Mouse (Mus musculus): ENCODE results near the gene Birc3.
"Not testable (repeated sequence)": the region's sequence is repeated elsewhere in the genome, so short reads cannot be mapped to it uniquely, and the experiment has no call there.

Birc3 gene

DNA sequence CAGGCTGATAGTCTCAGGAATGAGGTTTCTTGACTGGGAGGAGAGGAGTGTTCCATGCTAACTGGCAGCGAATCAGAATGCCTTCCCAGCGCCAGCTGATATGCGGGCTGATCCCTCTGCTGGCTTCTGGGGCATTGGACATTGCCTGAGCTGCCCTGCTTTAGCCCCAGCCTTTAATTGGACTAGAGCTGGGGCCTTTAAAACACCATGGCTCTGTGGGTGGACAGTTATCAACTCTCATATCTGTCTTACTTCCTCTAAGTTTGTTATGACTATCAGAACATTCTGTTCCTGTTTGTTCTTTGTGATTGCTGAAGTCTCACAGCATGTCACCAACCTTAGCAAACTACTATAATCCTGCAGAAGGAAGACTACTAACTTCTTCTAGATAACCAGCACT, 5.0 kb downstream of the Birc3 start:
- DNase-seq (ENCODE audit: low read depth, low spot score), result peak; percentile 58

- peak; percentile 46 for DNase-seq (ENCODE audit: low read depth, low spot score)
These were observed 6.0 kb downstream of the Birc3 start for GRCm38 (mm10) chr9:7866981-7867380.

- no peak for DNase-seq (ENCODE audit: low read depth, low spot score)
These were observed 12.0 kb downstream of the Birc3 start for GRCm38 (mm10) chr9:7860976-7861375.

DNA sequence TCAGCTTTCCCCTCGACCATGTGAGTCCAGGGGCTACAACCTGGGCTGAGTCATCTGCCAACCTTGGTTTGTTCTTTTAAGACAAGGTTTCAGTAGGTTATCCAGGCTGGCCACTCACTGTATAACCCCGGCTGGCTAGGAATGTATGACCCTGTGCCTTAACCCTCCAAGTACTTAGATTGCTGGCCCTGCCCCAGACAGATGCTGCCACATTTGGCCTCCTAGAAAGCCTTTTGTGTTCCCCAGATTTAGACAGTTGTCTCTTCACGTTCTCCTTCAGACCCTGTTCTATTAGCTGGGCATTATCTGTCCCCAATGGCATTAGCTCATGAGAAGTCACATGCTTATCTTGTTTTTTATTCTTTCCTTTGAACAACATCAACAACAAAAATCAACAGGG, 17.1 kb downstream of the Birc3 start:
- DNase-seq (ENCODE audit: low read depth, low spot score), result no peak

- peak; percentile 46 for DNase-seq (ENCODE audit: low read depth, low spot score)
These were observed 17.6 kb downstream of the Birc3 start for GRCm38 (mm10) chr9:7855374-7855773.

DNA sequence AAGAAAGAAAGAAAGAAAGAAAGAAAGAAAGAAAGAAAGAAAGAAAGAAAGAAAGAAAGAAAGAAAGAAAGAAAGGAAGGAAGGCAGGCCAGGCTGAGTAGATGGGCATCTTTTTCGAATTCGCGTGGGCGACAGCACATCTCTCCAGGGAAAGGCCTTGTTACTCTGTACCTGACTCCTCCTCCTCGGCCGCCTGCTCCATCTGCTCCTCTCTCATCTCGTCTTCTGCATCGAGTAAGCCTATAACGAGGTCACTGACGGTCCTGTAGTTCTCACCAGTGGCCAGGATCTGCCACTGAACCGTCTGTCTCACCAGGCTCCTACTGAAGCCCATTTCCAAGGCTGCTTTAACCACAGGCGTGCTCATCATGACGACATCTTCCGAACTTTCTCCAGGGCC, 18.8 kb downstream of the Birc3 start:
- DNase-seq (ENCODE audit: low read depth, low spot score), result not testable (repeated sequence)

DNA sequence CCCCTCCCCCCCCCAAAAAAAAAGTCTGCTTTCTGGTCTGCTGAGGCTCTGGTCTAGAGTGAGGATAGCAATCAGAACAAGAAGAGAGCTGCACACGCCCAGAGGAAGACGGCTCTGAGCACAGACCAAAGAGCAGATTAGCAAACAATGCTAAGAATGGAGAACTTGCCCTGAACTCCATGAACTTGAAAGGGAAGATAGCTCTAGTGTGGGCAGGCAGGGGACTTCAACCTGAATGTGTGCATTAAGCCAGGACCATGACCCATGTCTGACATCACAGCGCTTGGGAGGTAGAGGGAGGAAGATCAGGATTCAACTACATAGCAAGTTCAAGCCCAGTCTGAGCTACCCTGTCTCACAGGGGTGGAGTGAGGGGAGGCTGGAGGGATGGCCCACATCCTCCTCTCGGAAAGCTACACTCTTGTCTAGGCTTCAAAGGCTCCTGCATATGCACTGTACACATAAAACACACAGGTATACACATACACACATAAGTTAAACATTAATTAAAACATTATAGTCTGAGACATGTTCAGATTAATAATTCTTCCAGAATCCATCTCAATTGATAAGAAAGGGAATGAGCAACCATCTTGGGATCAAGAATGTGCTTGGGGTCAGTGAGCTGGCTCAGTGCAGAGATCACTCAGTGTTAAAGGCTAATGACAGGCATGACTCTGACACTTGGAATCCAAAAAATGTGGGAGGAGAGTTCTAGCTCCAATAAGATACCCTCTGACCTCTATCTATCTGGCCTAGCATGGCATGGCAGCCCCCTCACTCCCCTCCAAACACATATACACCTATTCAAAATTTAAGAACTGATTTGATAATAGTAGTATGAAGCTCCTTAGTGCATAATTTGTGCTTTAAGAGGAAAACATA, 20.4 kb downstream of the Birc3 start:
- no peak for DNase-seq (ENCODE audit: low read depth, low spot score)

DNA sequence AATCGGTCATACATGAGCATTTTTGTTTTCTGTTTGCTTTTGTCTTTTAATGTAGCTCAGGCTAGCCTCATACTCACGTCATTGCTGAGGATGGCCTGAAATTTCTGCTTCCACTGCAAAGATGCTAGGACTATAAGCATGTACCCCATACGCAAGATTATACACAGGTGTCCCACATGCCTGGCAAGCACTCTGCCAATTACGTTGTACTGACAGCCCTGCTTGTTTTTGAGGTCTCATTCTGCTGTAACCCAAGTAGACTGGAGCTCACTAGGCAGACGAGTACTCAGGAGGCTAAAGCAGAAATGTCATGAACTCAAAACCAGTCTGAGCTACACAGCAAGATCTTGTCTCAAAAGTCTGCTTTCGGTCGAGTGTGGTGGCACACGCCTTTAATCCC, 21.1 kb downstream of the Birc3 start:
- DNase-seq (ENCODE audit: low read depth, low spot score), result no peak

GRCm38 (mm10) chr9:7848191-7848590, 24.8 kb downstream of the Birc3 start:
- no peak for DNase-seq (ENCODE audit: low read depth, low spot score)

GRCm38 (mm10) chr9:7846667-7847199, 26.3 kb downstream of the Birc3 start:
- DNase-seq (ENCODE audit: low read depth, low spot score), result no peak

DNA sequence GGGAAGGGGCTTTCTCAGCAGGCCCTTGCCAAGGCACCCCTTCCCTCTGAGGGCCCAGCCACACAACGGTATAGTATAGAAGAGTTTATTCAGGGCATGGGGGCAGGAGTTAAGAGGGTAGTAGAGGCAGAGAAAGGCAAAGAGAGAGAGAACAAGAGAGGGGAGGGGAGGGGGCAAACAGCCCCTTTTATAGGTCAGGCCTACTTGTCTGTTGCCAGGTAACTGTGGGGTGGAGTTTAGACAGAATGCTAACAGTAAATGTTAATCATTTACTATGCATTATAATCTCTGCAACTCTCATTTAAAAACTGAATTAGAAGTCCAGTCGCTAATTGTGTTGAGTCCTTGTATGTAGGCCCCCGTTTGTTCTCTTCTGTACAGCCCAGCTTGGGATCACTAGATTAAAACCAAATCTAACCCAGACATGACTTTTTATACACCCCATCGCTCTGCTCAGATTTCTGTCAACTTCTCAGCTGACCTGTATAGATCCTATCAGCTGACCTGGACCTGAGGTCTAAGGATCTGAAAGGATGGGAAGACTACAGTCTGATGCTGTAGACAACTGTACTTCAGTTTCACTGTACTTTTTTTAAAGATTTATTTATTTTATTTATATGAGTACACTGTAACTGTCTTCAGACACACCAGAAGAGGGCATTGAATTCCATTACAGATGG, 27.6 kb downstream of the Birc3 start:
- no peak for DNase-seq (ENCODE audit: low read depth, low spot score)

DNA sequence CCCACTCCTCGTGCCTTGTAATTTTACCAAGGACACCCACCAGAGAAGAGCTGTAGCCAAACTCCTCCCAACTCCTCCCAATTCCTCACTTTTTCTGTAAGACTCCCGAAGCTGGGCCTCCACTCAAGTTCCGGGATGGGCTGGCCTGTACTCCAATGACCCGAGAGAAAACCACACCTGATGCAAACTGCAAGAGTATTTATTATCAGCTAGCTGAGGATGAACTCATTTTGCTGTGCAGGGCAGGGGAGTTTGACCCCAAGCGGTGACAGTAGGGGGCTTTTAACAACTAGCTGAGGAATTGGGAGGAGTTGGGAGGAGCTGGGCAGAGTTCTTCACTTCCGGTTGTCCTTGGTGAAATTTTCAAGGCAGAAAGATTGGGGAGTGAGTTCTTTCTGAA, 31.8 kb downstream of the Birc3 start:
- no peak for DNase-seq (ENCODE audit: low read depth, low spot score)

GRCm38 (mm10) chr9:7837806-7838440, 35.1 kb downstream of the Birc3 start:
- peak; percentile 66 for DNase-seq (ENCODE audit: low read depth, low spot score)

GRCm38 (mm10) chr9:7836905-7837805, 35.8 kb downstream of the Birc3 start, which contains the start of gene Birc2:
TSS of gene Birc2 (minus strand) at chr9:7837064.
- DNase-seq (ENCODE audit: low read depth, low spot score), result peak; percentile 98

DNA sequence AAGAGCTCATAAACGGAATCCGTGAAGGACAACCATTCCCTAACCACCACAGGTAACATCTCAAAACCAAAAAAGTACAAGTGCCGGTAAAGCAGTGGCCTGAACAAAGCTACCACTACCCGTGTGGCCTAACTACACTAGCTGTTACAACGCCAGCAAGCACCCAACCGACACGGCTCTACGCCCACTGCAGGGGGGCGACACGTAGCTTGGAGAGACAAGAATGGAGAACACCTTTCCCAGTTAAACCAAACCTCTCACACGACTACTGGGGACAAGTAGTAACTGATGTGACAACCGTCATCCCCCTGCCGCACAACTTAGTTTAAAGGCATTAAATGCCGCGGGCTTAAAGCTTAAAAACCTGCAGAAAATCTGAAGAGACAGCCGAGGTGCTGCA, 36.7 kb downstream of the Birc3 start:
- DNase-seq (ENCODE audit: low read depth, low spot score), result no peak

DNA sequence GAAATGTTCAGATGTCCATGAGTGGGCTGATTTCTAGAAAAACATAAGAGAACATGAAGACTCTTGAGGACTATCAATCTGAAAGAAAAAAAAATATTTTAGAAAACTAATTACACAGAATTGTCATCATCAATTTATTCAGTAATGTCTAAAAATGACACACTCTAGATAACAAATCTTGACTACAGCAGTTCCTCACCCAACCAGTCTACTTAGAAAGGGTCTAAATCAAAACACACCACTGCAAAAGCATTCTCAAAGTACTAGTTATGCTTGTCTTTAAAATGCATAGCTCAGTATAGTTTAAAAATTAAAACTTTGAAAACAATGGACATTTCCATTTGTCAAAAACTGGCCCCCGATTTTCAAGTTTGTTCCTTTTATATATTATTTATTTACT, 37.7 kb downstream of the Birc3 start:
- DNase-seq (ENCODE audit: low read depth, low spot score), result no peak

DNA sequence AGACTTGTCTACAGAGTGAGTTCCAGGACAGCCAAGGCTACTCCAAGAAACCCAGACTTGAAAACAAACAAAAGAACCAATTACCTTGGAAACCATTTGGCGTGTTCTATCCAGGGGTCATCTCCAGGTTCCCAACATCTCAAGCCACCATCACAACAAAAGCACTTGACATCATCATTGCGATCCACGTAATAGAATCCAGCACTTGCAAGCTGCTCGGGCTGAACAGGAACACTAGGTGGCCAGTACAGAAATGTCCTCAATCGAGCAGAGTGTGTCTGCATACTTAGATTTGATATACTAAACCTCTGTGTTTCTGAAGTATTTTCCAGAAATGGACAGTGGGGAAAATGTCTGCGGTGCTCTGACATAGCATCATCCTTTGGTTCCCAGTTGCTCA, 39.6 kb downstream of the Birc3 start:
- peak; percentile 16 for DNase-seq (ENCODE audit: low read depth, low spot score)

GRCm38 (mm10) chr9:7829531-7830528, 43.2 kb downstream of the Birc3 start:
- DNase-seq (ENCODE audit: low read depth, low spot score), result peak; percentile 55

GRCm38 (mm10) chr9:7828706-7829105, 44.3 kb downstream of the Birc3 start:
- DNase-seq (ENCODE audit: low read depth, low spot score), result no peak

DNA sequence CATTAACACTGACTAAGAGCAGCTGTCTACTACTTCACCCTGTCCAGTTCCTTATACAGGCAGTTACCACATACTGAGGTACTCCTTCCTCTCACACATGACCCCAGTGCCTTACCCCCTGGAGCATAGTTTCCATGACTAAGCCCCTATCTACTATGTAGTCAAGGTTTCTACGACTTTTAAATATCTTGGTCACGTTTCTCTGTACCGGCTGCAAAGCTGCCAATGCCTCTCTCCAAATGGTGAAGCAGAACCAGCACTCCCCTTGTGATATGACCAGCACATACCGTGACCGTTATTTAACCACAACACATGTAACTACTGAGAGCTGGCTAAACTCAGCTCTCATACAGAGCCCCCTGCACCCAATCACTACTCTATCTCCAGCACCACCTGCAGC, 48.1 kb downstream of the Birc3 start:
- DNase-seq (ENCODE audit: low read depth, low spot score), result no peak
